Mouse (Mus musculus): ENCODE results near the gene Fam92b. TPM values are rescaled to one million over a fixed set of nuclear protein-coding genes. Genes with fewer than 3 reads are reported as not detected.
A peak's percentile ranks its signal among the peaks of the same experiment; 100 is the strongest.

The Fam92b gene
- polyA plus RNA-seq (2015; fragmentation: Nextera tagmentation; extraction: Ambion mirVana) = not detected in 2 replicates

GRCm38 (mm10) chr8:120177318-120178123 lies at the start of gene Fam92b:
Gene Fam92b (minus strand): TSS chr8:120177466.
- no peak for TF ChIP-seq CTCF (IDR thresholded peaks at IDR 0.05; ENCODE audit: low read depth)
- 1% methylated on average over 21 of the region's 26 CpGs for WGBS
- Histone ChIP-seq H3K4me3 (replicated peaks; ENCODE audit: low read depth, low read length) (no peak within 1 kb of the TSS), H3K9me3 (replicated peaks; ENCODE audit: low read length) (no peaks in the 10 kb centered on the region), H3K27me3 (ENCODE audit: insufficient read depth, low read length) (no peaks in the 10 kb centered on the region), H3K27ac (no peak within 1 kb of the TSS), H3K9ac (ENCODE audit: low read depth, low read length) (0 out of 2 replicates have a peak within 1 kb of the TSS, but pooled peaks have one; percentile 4), H3K36me3 (ENCODE audit: insufficient read depth, low read length) (no peaks in the 10 kb centered on the region), H3K4me1 (replicated peaks; ENCODE audit: insufficient read depth, low read length) (peaks cover 13% of the 10 kb centered on the region), H3K4me2 (ENCODE audit: low read length) (peak within 1 kb of the TSS; percentile 27)
- ATAC-seq (replicated peaks; ENCODE audit: low FRiP score, low read depth) (peak; percentile 62), DNase-seq (ENCODE audit: low spot score) (peak; percentile 87)

- Histone ChIP-seq H3K27ac (no peak overlapping the region), H3K4me2 (ENCODE audit: low read length) (no peak overlapping the region), H3K9ac (ENCODE audit: low read depth, low read length) (no peak overlapping the region), H3K27me3 (ENCODE audit: insufficient read depth, low read length) (peaks cover 5% of the 10 kb centered on the region; the same call in 1 of the 2 replicates), H3K36me3 (ENCODE audit: insufficient read depth, low read length) (no peaks in the 10 kb centered on the region), H3K4me1 (replicated peaks; ENCODE audit: insufficient read depth, low read length) (peaks cover 22% of the 10 kb centered on the region), H3K4me3 (replicated peaks; ENCODE audit: low read depth, low read length) (no peak overlapping the region), H3K9me3 (replicated peaks; ENCODE audit: low read length) (no peaks in the 10 kb centered on the region)
- ATAC-seq (replicated peaks; ENCODE audit: low FRiP score, low read depth) (no peak), DNase-seq (ENCODE audit: low spot score) (no peak)
- TF ChIP-seq CTCF (IDR thresholded peaks at IDR 0.05; ENCODE audit: low read depth) = peak; percentile 10; the same call in 1 of the 2 replicates
- WGBS = 60% methylated on average over 10 of the region's 10 CpGs
These were observed 48.3 kb upstream of the Fam92b start for GRCm38 (mm10) chr8:120225421-120226151.

- 53% methylated on average over 11 of the region's 11 CpGs for WGBS
- no peak for ATAC-seq (replicated peaks; ENCODE audit: low FRiP score, low read depth)
- H3K27ac ChIP-seq = no peak overlapping the region
These were observed 47.5 kb upstream of the Fam92b start for GRCm38 (mm10) chr8:120224521-120225420.

GRCm38 (mm10) chr8:120222548-120222947 lies 45.3 kb upstream of the Fam92b start:
- WGBS = 19% methylated on average over 11 of the region's 11 CpGs
- no peak overlapping the region for H3K27ac ChIP-seq
- peaks cover 9% of the 10 kb centered on the region for H3K4me1 ChIP-seq (replicated peaks; ENCODE audit: insufficient read depth, low read length)
- H3K4me3 ChIP-seq (replicated peaks; ENCODE audit: low read depth, low read length) = no peak overlapping the region
- H3K9me3 ChIP-seq (replicated peaks; ENCODE audit: low read length) = no peaks in the 10 kb centered on the region
- DNase-seq (ENCODE audit: low spot score) = no peak
- no peaks in the 10 kb centered on the region for H3K36me3 ChIP-seq (ENCODE audit: insufficient read depth, low read length)
- H3K27me3 ChIP-seq (ENCODE audit: insufficient read depth, low read length) = no peaks in the 10 kb centered on the region
- TF ChIP-seq CTCF (IDR thresholded peaks at IDR 0.05; ENCODE audit: low read depth) = no peak
- no peak for ATAC-seq (replicated peaks; ENCODE audit: low FRiP score, low read depth)
- H3K4me2 ChIP-seq (ENCODE audit: low read length) = no peak overlapping the region
- H3K9ac ChIP-seq (ENCODE audit: low read depth, low read length) = no peak overlapping the region

More at GRCm38 (mm10) chr8:120224521-120225420, 47.5 kb upstream of the Fam92b start:
- H3K9me3 ChIP-seq (replicated peaks; ENCODE audit: low read length) = no peaks in the 10 kb centered on the region
- no peak for DNase-seq (ENCODE audit: low spot score)
- peaks cover 14% of the 10 kb centered on the region for H3K4me1 ChIP-seq (replicated peaks; ENCODE audit: insufficient read depth, low read length)
- no peak overlapping the region for H3K9ac ChIP-seq (ENCODE audit: low read depth, low read length)
- no peak for TF ChIP-seq CTCF (IDR thresholded peaks at IDR 0.05; ENCODE audit: low read depth)
- H3K27me3 ChIP-seq (ENCODE audit: insufficient read depth, low read length) = peaks cover 5% of the 10 kb centered on the region; the same call in 1 of the 2 replicates
- H3K4me2 ChIP-seq (ENCODE audit: low read length) = no peak overlapping the region
- no peak overlapping the region for H3K4me3 ChIP-seq (replicated peaks; ENCODE audit: low read depth, low read length)
- H3K36me3 ChIP-seq (ENCODE audit: insufficient read depth, low read length) = no peaks in the 10 kb centered on the region

- WGBS = 17% methylated on average over 13 of the region's 13 CpGs
- no peaks in the 10 kb centered on the region for H3K9me3 ChIP-seq (replicated peaks; ENCODE audit: low read length)
- ATAC-seq (replicated peaks; ENCODE audit: low FRiP score, low read depth) = peak; percentile 67
- H3K4me1 ChIP-seq (replicated peaks; ENCODE audit: insufficient read depth, low read length) = peaks cover 26% of the 10 kb centered on the region
- no peaks in the 10 kb centered on the region for H3K27me3 ChIP-seq (ENCODE audit: insufficient read depth, low read length)
- no peak for TF ChIP-seq CTCF (IDR thresholded peaks at IDR 0.05; ENCODE audit: low read depth)
- peak; percentile 93 for DNase-seq (ENCODE audit: low spot score)
- H3K4me2 ChIP-seq (ENCODE audit: low read length) = no peak overlapping the region
- H3K4me3 ChIP-seq (replicated peaks; ENCODE audit: low read depth, low read length) = no peak overlapping the region
- H3K9ac ChIP-seq (ENCODE audit: low read depth, low read length) = no peak overlapping the region
- peak overlapping the region; percentile 65; the same call in 1 of the 2 replicates for H3K27ac ChIP-seq
- H3K36me3 ChIP-seq (ENCODE audit: insufficient read depth, low read length) = no peaks in the 10 kb centered on the region
These were observed 39.9 kb upstream of the Fam92b start for GRCm38 (mm10) chr8:120216855-120217830.
